Mouse (Mus musculus): ENCODE data around the gene Cnfn.
"Not testable (repeated sequence)": the region's sequence is repeated elsewhere in the genome, so short reads cannot be mapped to it uniquely, and the experiment has no call there.

Cnfn gene

GRCm38 (mm10) chr7:25369058-25369749 is at the start of gene Cnfn:
TSS of gene Cnfn (minus strand) at chr7:25369724.
- no peak for DNase-seq

- DNase-seq, result peak; percentile 35
Observed at GRCm38 (mm10) chr7:25417597-25417996, 48.1 kb upstream of the Cnfn start.

GRCm38 (mm10) chr7:25412833-25413441 is 43.4 kb upstream of the Cnfn start, which contains the start of gene Cxcl17:
TSS of gene Cxcl17 (minus strand) at chr7:25412886.
- DNase-seq, result no peak

- DNase-seq, result no peak
Observed at GRCm38 (mm10) chr7:25411861-25412260, 42.3 kb upstream of the Cnfn start.

- no peak for DNase-seq
Observed at GRCm38 (mm10) chr7:25410969-25411615, 41.6 kb upstream of the Cnfn start.

- DNase-seq, result no peak
Observed at GRCm38 (mm10) chr7:25409114-25409760, 39.7 kb upstream of the Cnfn start.

- no peak for DNase-seq
Observed at GRCm38 (mm10) chr7:25406468-25406867, 36.9 kb upstream of the Cnfn start.

- peak; percentile 86 for DNase-seq
Observed at GRCm38 (mm10) chr7:25402671-25403101, 33.2 kb upstream of the Cnfn start.

- no peak for DNase-seq
Observed at GRCm38 (mm10) chr7:25401986-25402385, 32.5 kb upstream of the Cnfn start.

- no peak for DNase-seq
Observed at GRCm38 (mm10) chr7:25401551-25401950, 32.0 kb upstream of the Cnfn start.

- not testable (repeated sequence) for DNase-seq
Observed at GRCm38 (mm10) chr7:25399028-25399427, 29.5 kb upstream of the Cnfn start.

- DNase-seq, result no peak
Observed at GRCm38 (mm10) chr7:25398610-25399009, 29.1 kb upstream of the Cnfn start, which contains the start of gene Lipe. TSS of gene Lipe (minus strand) at chr7:25398710.

GRCm38 (mm10) chr7:25396621-25397020 is 27.1 kb upstream of the Cnfn start:
- DNase-seq, result no peak

- peak; percentile 97 for DNase-seq
Observed at GRCm38 (mm10) chr7:25395558-25396521, 26.3 kb upstream of the Cnfn start.

GRCm38 (mm10) chr7:25395186-25395557 is 25.6 kb upstream of the Cnfn start:
- DNase-seq, result no peak

GRCm38 (mm10) chr7:25394754-25395153 is 25.2 kb upstream of the Cnfn start:
- DNase-seq, result no peak

- DNase-seq, result no peak
Observed at GRCm38 (mm10) chr7:25393451-25394210, 24.1 kb upstream of the Cnfn start.

- no peak for DNase-seq
Observed at GRCm38 (mm10) chr7:25392851-25393250, 23.3 kb upstream of the Cnfn start.

GRCm38 (mm10) chr7:25391856-25392453 is 22.4 kb upstream of the Cnfn start:
- peak; percentile 52 for DNase-seq

- DNase-seq, result no peak
Observed at GRCm38 (mm10) chr7:25390986-25391385, 21.5 kb upstream of the Cnfn start.

All from kidney, postnatal 14 days (tissue).